16 mouse cellular contexts compared by ENCODE assay signal in genomic region chr10:83374045-83374656, GRCm38 (mm10).
"Had no signal": no experiment of that assay in that cellular context is flagged by ENCODE, and none has a peak within 500 bp of the region (broad histone marks: within the 10 kb centered on the region; RNA-seq: fewer than 3 reads in every experiment).

No protein-coding gene starts in this region.

- H3K27ac ChIP-seq: kidney, embryonic 15.5 days; left cerebral cortex, adult 2 months; limb, embryonic 10.5 days; liver, embryonic 15.5 days; macrophage; midbrain, embryonic 15.5 days; neural tube, embryonic 13.5 days had no signal

- H3K9ac ChIP-seq: kidney, embryonic 15.5 days; liver, embryonic 15.5 days; midbrain, embryonic 15.5 days; neural tube, embryonic 13.5 days had no signal

- DNase-seq: kidney, adult 2 months; kidney, postnatal 14 days; lung, postnatal 14 days; right cerebral cortex, postnatal 25 days; thymus, adult 2 months; thymus, postnatal 25 days had no signal

- H3K4me1 ChIP-seq: kidney, embryonic 15.5 days; limb, embryonic 10.5 days; liver, embryonic 15.5 days; midbrain, embryonic 15.5 days had no signal

- H3K4me2 ChIP-seq: kidney, embryonic 15.5 days; liver, embryonic 11.5 days; liver, embryonic 15.5 days; midbrain, embryonic 11.5 days; midbrain, embryonic 15.5 days; neural tube, embryonic 13.5 days had no signal

- H3K4me3 ChIP-seq: kidney, embryonic 15.5 days; left cerebral cortex, adult 2 months; limb, embryonic 10.5 days; liver, embryonic 15.5 days; megakaryocyte, embryonic 14.5 days; midbrain, embryonic 15.5 days; neural tube, embryonic 13.5 days had no signal

- H3K9me3 ChIP-seq: kidney, embryonic 15.5 days; limb, embryonic 10.5 days; liver, embryonic 15.5 days; midbrain, embryonic 15.5 days; neural tube, embryonic 13.5 days had no signal

- ATAC-seq: midbrain, embryonic 15.5 days had no signal

- H3K27me3 ChIP-seq: kidney, embryonic 15.5 days; liver, embryonic 15.5 days; megakaryocyte, embryonic 14.5 days; midbrain, embryonic 15.5 days; neural tube, embryonic 13.5 days had no signal
